Comparison of ENCODE assay signal across 19 mouse cellular contexts in the genomic region with DNA sequence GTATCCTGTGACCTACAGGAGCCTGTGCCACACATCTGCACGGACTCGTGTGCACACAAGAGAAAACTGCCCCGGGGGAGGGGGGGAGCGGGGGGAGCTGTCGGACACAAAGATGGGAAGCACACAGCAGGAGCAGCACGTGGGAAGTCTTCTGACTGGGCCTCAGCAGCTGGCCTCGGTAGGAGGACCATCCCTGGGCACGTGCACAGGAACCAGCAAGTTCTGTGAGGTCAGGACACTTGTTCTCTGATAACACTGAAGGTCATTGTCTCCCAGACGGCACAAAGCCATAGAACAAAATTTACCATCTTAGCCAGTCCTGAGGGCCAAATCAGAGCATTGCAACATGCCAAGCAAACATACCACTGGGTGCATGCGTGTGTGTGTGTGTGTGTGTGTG. TPM values are rescaled to one million over a fixed set of nuclear protein-coding genes. Genes with fewer than 3 reads are reported as not detected.
A peak's percentile ranks its signal among the peaks of the same experiment; 100 is the strongest.
DNase-seq lines count a peak whose midpoint lies in the region; ATAC-seq and TF ChIP-seq lines count a peak whose summit lies in the region.
"Had no signal": no experiment of that assay in that cellular context is flagged by ENCODE, and none has a peak within 500 bp of the region (broad histone marks: within the 10 kb centered on the region; RNA-seq: fewer than 3 reads in every experiment).

No protein-coding gene starts in this region.

- H3K9ac ChIP-seq in heart, embryonic 15.5 days: no peak overlapping the region
- H3K9ac ChIP-seq: forebrain, embryonic 12.5 days; limb, embryonic 13.5 days; neural tube, embryonic 12.5 days had no signal

- 0 out of 2 replicates have a peak overlapping the region, but pooled peaks have one; percentile 40 for H3K27ac ChIP-seq in heart, embryonic 15.5 days
- peak overlapping the region; percentile 5; the same call in 1 of the 2 replicates for H3K27ac ChIP-seq in bone marrow, adult 2 months (ENCODE audit: control insufficient read depth, insufficient read depth, low read depth, low read length, poor library complexity)
- H3K27ac ChIP-seq: forebrain, embryonic 12.5 days; hindbrain, postnatal 0 days; kidney, postnatal 0 days; midbrain, embryonic 10.5 days; neural tube, embryonic 12.5 days had no signal

- no peak for TF ChIP-seq CTCF in bone marrow, adult 2 months (IDR thresholded peaks at IDR 0.05; ENCODE audit: control insufficient read depth, insufficient read depth, low read length)

- H3K9me3 ChIP-seq in heart, embryonic 15.5 days (replicated peaks): no peaks in the 10 kb centered on the region
- H3K9me3 ChIP-seq: forebrain, embryonic 12.5 days; limb, embryonic 13.5 days; midbrain, embryonic 10.5 days; neural tube, embryonic 12.5 days had no signal

- ATAC-seq in heart, embryonic 15.5 days (replicated peaks; ENCODE audit: insufficient number of reproducible peaks, insufficient read depth, low FRiP score, low read depth): no peak
- ATAC-seq: hindbrain, postnatal 0 days; intestine, postnatal 0 days had no signal

- peaks cover 6% of the 10 kb centered on the region; the same call in 1 of the 2 replicates for H3K36me3 ChIP-seq in heart, embryonic 15.5 days

- no peak overlapping the region for H3K4me2 ChIP-seq in heart, embryonic 15.5 days
- H3K4me2 ChIP-seq: forebrain, embryonic 12.5 days; limb, embryonic 13.5 days; neural tube, embryonic 12.5 days had no signal

- peaks cover 15% of the 10 kb centered on the region for H3K4me1 ChIP-seq in heart, embryonic 15.5 days (replicated peaks)
- H3K4me1 ChIP-seq in bone marrow, adult 2 months (ENCODE audit: control insufficient read depth, insufficient read depth, low read length): peaks cover 1% of the 10 kb centered on the region; the same call in 1 of the 2 replicates
- H3K4me1 ChIP-seq: forebrain, embryonic 12.5 days; midbrain, embryonic 10.5 days; neural tube, embryonic 12.5 days had no signal

- TF ChIP-seq POLR2A in bone marrow, adult 2 months (IDR thresholded peaks at IDR 0.05; ENCODE audit: borderline replicate concordance, control insufficient read depth, low read depth, low read length): no peak

- no peak for DNase-seq in heart, postnatal 4 days
- peak; percentile 34 for DNase-seq in retina, postnatal 1 day
- no peak for DNase-seq in retina, embryonic 14.5 days (ENCODE audit: low spot score)
- no peak for DNase-seq in kidney, adult 11 months
- no peak for DNase-seq in thymus, postnatal 4 days
- DNase-seq: cerebellum, adult 9-11 months; layer of hippocampus, postnatal 36 days; lung, adult 2 months; right cerebral cortex, postnatal 14 days; thymus, adult 18-20 months had no signal

- H3K27me3 ChIP-seq in heart, embryonic 15.5 days: no peaks in the 10 kb centered on the region
- H3K27me3 ChIP-seq: forebrain, embryonic 12.5 days; limb, embryonic 13.5 days; neural tube, embryonic 12.5 days had no signal

- 52% methylated on average over 10 of the region's 10 CpGs for WGBS in heart, embryonic 15.5 days
- WGBS in bone marrow, adult 2 months: 59% methylated on average over 10 of the region's 10 CpGs

- H3K4me3 ChIP-seq in heart, embryonic 15.5 days: no peak overlapping the region
- no peak overlapping the region for H3K4me3 ChIP-seq in bone marrow, adult 2 months (replicated peaks; ENCODE audit: control insufficient read depth, low read depth, low read length)
- H3K4me3 ChIP-seq: forebrain, embryonic 12.5 days; limb, embryonic 13.5 days; midbrain, embryonic 10.5 days; neural tube, embryonic 12.5 days had no signal

RNA-seq across cellular contexts. Expression of a gene that starts 43.8 kb away (rescaled TPM):
- polyA plus RNA-seq in heart, embryonic 15.5 days (2015; fragmentation: Nextera tagmentation; extraction: Ambion mirVana): 43.3 and 48.2 TPM in 2 replicates
- total RNA-seq in heart, postnatal 4 days (2021): 10 to 100 TPM; 33.5 to 37.6 TPM
- polyA plus RNA-seq in bone marrow, adult 2 months (2011; ENCODE audit: insufficient read depth, insufficient read length, low replicate concordance, missing spikeins): 165 and 203 TPM in 2 replicates
